Mouse (Mus musculus) testis, adult 2 months (tissue): ENCODE results near the gene Il2rb.

ENCODE experiments used
- CTCF ChIP-seq: fragments of 200-500 bp; IDR thresholded peaks from 2 replicates; pipeline ENCODE4 v1.5.1; 2012; ENCODE audit warnings: low read depth, mild to moderate bottlenecking, inconsistent platforms, low read length, moderate library complexity; ENCODE audit not compliant: control insufficient read depth, insufficient read depth, insufficient replicate concordance
- POLR2A ChIP-seq: fragments of 200-500 bp; IDR thresholded peaks from 2 replicates; pipeline ENCODE4 v1.6.1; 2012; ENCODE audit warnings: low read depth, mild to moderate bottlenecking, inconsistent platforms, low read length, moderate library complexity; ENCODE audit not compliant: control insufficient read depth

DNA sequence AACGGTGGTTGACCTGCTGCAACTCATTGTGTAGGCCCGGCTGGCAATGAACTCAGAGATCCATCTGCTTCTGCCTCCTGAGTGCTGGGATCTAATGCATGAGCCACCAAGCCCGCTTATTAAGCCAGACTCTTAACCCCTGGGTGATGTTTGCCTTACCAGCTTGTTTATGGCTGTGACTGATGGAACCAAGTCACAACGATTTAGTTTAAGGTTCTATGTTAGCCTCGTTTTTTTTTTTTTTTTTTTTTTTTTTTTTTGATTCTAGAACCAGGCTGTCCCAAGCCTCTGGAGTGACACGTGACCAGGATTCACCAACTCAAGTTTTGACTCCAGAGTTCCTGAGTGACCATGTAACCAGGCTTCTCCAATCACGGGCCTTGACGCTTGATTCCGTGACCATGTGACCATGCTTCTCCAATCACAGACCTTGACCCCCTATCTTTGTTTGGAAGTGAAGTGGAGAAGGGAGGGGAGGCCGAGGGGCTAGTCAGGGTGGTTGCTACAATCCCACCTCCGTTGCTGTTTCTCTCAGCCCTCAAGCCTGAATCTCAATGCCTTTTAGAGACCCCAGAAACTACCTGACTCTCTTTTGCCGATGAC lies 14.3 kb upstream of the Il2rb start:
- TF ChIP-seq CTCF, result no peak
- no peak for TF ChIP-seq POLR2A
